Mouse (Mus musculus) hindbrain, embryonic 14.5 days (tissue): ENCODE measurements at regions not wholly inside any gene's neighbourhood (a gene's known extent, or its start where the extent isn't known, plus 50 kb on each side); places are given as distances from the start of the nearest gene placed in this dataset.

Experiments used
- ATAC-seq: fragments of 200-750 bp; cut with Nextera tagmentation; 2 replicates; pipeline ENCODE4 v1.8.0; 2017; ENCODE audit warnings: moderate number of reproducible peaks, mild to moderate bottlenecking, moderate TSS enrichment, moderate library complexity; ENCODE audit not compliant: low FRiP score
- DNase-seq: peaks from one replicate; pipeline ENCODE4 v3.0.0-alpha.2; 2015; ENCODE audit warnings: low spot score
- H3K27ac ChIP-seq: fragments of 300-500 bp; sonication (generic); 2 replicates; pipeline ENCODE4 v1.5.1; 2014; ENCODE audit warnings: mild to moderate bottlenecking, moderate library complexity
- H3K27me3 ChIP-seq: fragments of 300-500 bp; sonication (generic); 2 replicates; pipeline ENCODE4 v1.6.1; 2014; ENCODE audit warnings: mild to moderate bottlenecking, low read length, mixed read lengths; ENCODE audit not compliant: control insufficient read depth, insufficient read depth
- H3K36me3 ChIP-seq: fragments of 300-500 bp; sonication (generic); replicated peaks from 2 replicates; pipeline ENCODE4 v1.6.1; 2014; ENCODE audit not compliant: control insufficient read depth, insufficient read depth
- H3K4me1 ChIP-seq: fragments of 300-500 bp; sonication (generic); replicated peaks from 2 replicates; pipeline ENCODE4 v1.6.1; 2014; ENCODE audit warnings: antibody characterized with exemption, low read length, mixed read lengths; ENCODE audit not compliant: control insufficient read depth, insufficient read depth
- H3K4me2 ChIP-seq: fragments of 300-500 bp; sonication (generic); replicated peaks from 2 replicates; pipeline ENCODE4 v1.6.1; 2014; ENCODE audit warnings: mild to moderate bottlenecking, moderate library complexity
- H3K4me3 ChIP-seq: fragments of 300-500 bp; sonication (generic); replicated peaks from 2 replicates; pipeline ENCODE4 v1.5.1; 2014; ENCODE audit warnings: mild to moderate bottlenecking, low read length
- H3K9ac ChIP-seq: fragments of 300-500 bp; sonication (generic); 2 replicates; pipeline ENCODE4 v1.6.1; 2014
- H3K9me3 ChIP-seq: fragments of 300-500 bp; sonication (generic); 2 replicates; pipeline ENCODE4 v1.6.1; 2016; ENCODE audit warnings: low read length; ENCODE audit not compliant: control insufficient read depth
- WGBS: fragments of 180-500 bp; shearing (Covaris S2); extraction: QIAGEN DNeasy Blood & Tissue Kit; methylation state at CpG from one replicate; pipeline ENCODE4 v1.1.7; 2014; 5-methylcytosine and 5-hydroxymethylcytosine counted together

DNA sequence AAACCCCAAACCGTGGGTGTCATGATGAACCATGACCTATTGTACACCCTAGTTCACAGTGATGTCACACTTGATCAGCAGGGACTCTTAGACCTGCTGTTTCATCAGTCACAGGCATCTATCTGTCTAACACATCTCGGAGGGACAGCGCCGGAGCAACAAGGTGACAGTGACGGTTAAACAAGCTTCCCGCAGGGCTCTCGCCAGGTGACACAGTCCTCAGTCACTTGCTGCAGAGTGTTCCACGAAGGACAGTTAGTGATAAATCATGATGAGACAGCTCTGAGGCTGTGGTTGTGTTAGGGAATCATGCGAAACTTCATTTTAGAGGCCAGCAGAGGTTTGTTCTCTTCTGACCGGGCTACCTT, 82.4 kb upstream of the Tsc22d1 start:
- H3K4me2 ChIP-seq: no peak overlapping the region
- H3K4me1 ChIP-seq: peaks cover 10% of the 10 kb centered on the region
- 44% methylated on average over 10 of the region's 10 CpGs for WGBS
- DNase-seq (no peak), ATAC-seq (no peak)
- no peak overlapping the region for H3K27ac ChIP-seq
- no peak overlapping the region for H3K4me3 ChIP-seq
- H3K27me3 ChIP-seq: no peaks in the 10 kb centered on the region
- no peaks in the 10 kb centered on the region for H3K9me3 ChIP-seq
- H3K9ac ChIP-seq: no peak overlapping the region
- no peaks in the 10 kb centered on the region for H3K36me3 ChIP-seq

DNA sequence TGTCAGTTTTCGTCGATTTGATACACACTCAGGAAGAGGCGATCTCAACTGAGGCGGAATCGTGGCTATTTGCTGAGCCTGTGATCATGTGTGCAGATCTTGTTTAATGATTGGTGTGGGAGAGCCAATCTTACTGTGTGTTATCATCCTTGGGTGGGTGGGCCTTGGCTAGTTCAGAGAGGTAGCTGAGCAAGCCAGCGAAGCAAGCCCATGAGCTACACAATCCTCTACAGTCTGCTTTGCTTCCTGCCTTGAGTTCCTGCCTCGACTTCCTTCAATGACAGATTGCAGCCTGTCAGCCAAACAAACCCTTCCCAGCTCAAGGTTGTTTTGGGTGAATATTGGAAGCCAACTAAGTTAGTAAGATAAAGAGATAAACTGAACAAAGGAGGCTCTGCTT, 74.0 kb upstream of the Tsc22d1 start:
- no peaks in the 10 kb centered on the region for H3K4me1 ChIP-seq
- H3K27ac ChIP-seq: no peak overlapping the region
- 93% methylated on average over 7 of the region's 7 CpGs for WGBS
- no peaks in the 10 kb centered on the region for H3K36me3 ChIP-seq
- DNase-seq (no peak), ATAC-seq (no peak)
- H3K9me3 ChIP-seq: no peaks in the 10 kb centered on the region
- H3K9ac ChIP-seq: no peak overlapping the region
- no peaks in the 10 kb centered on the region for H3K27me3 ChIP-seq
- no peak overlapping the region for H3K4me3 ChIP-seq
- no peak overlapping the region for H3K4me2 ChIP-seq

DNA sequence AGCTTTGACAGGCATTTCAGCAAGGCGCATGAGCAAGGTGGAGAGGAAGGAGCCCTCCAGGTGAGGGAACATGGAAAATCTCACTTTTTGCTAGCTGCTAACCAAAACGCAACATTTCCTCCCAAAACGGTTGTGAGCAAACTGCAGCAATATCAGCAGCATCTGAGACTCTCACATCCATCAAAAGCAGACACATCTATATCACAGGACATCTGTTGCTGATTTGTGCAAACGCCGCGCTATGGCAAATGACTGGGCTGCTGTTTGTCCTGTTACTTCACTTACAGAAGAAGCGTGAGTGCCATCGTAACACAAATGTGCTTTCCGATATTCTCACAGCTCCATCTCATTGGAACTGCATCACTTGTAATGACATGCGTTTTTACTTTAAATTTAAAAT, 73.5 kb upstream of the Tsc22d1 start:
- DNase-seq: no peak
- H3K9me3 ChIP-seq: no peaks in the 10 kb centered on the region
- H3K27ac ChIP-seq: no peak overlapping the region
- no peak overlapping the region for H3K9ac ChIP-seq
- H3K36me3 ChIP-seq: no peaks in the 10 kb centered on the region
- ATAC-seq: no peak
- H3K4me2 ChIP-seq: no peak overlapping the region
- H3K4me3 ChIP-seq: no peak overlapping the region
- 86% methylated on average over 10 of the region's 10 CpGs for WGBS
- H3K4me1 ChIP-seq: no peaks in the 10 kb centered on the region
- H3K27me3 ChIP-seq: no peaks in the 10 kb centered on the region

DNA sequence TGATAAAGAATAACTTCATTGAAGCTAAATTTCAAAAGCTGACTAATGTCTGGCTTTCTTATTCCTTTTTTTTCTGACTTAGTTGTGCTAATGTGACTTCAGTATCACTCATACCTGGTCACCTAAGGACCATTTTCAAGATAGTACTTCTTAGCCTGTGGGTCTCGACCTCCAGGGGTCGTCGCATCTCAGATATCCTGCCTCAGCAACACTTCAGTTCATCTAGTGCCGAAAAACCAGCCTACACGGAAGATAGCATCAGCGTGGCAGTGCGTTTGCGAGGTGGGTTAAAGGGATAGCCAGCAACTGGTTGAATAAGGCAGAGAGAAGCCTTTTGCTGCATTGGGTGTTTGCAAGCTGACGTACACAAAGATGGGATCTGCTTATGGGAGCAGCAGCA, 62.9 kb upstream of the Tsc22d1 start:
- Histone ChIP-seq H3K36me3 (no peaks in the 10 kb centered on the region), H3K27ac (no peak overlapping the region), H3K27me3 (no peaks in the 10 kb centered on the region), H3K9ac (no peak overlapping the region), H3K4me1 (no peaks in the 10 kb centered on the region), H3K9me3 (no peaks in the 10 kb centered on the region), H3K4me2 (no peak overlapping the region), H3K4me3 (no peak overlapping the region)
- ATAC-seq (no peak), DNase-seq (no peak)
- 66% methylated on average over 9 of the region's 9 CpGs for WGBS

DNA sequence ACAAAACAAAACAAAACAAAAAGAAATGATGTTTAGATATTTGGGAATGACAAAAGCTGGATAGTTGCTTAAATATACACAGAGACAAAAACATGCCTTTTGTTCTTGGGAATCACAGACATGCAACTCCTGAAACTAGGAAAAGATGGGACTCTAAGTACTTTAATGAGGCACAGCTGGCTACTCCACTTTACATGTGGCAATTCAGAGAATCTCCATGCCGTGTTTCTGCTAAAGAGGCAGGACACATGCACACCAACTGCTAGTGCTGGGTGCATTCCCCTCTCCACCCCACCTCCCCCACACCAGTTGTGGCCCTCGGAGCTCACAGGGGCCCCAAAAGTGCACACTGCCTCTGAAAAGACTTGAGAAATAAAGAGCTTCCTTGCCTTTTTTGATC, 58.6 kb upstream of the Tsc22d1 start:
- DNase-seq (no peak), ATAC-seq (no peak)
- no peak overlapping the region for H3K9ac ChIP-seq
- H3K36me3 ChIP-seq: no peaks in the 10 kb centered on the region
- H3K9me3 ChIP-seq: peaks cover 9% of the 10 kb centered on the region; the same call in 1 of the 2 replicates
- H3K4me1 ChIP-seq: no peaks in the 10 kb centered on the region
- 79% methylated on average over 2 of the region's 2 CpGs for WGBS
- no peak overlapping the region for H3K27ac ChIP-seq
- H3K4me2 ChIP-seq: no peak overlapping the region
- no peak overlapping the region for H3K4me3 ChIP-seq
- H3K27me3 ChIP-seq: no peaks in the 10 kb centered on the region

DNA sequence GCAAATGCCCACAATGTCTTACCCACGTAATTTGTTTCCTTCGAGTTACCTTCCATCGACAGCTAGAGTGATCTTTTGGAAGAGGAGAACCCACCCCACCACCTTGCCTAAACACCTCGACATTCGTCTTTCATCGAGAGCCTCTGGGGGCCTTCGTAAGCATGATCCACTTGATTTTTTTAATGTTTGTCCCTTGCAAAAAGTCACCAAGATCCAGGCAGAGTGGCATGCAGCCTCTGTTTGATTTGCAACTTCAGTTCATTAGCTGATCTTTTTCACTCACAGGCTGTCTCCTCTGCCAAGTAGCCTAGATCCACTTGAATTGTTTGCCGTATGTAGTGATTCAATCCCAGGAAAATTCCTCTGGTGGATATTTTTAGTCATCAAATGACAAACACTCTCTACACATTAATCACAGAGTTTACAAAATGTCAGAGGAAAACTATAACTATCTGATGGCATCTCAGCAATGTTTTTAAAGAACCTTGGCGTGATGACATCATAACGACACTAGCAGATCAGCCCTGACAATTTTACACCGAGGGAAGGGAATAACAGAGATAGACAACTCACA, 54.8 kb upstream of the Tsc22d1 start:
- Histone ChIP-seq H3K36me3 (no peaks in the 10 kb centered on the region), H3K4me3 (no peak overlapping the region), H3K9me3 (peaks cover 9% of the 10 kb centered on the region; the same call in 1 of the 2 replicates), H3K27ac (no peak overlapping the region), H3K27me3 (no peaks in the 10 kb centered on the region), H3K4me1 (no peaks in the 10 kb centered on the region), H3K9ac (no peak overlapping the region), H3K4me2 (no peak overlapping the region)
- no peak for DNase-seq
- ATAC-seq: no peak
- WGBS: 89% methylated on average over 11 of the region's 11 CpGs

DNA sequence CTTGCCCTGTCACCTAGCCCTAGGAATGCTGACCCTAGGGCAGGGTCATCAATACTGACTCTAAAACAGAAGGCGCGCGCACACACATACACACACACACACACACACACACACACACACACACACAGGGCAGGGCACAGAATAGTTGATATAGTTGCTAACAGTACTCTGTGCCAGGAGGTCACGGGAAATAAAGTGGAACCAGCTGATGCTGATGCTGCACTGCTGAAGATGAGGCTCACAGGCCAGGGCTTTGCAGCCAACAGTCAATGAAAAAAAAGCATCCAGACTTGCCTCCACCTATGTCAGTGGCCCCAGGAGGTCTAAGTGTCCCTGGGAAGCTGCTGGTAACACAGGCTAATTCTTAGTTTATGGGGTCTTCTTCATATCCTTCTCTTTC, 50.7 kb upstream of the Tsc22d1 start:
- Histone ChIP-seq H3K9me3 (peaks cover 5% of the 10 kb centered on the region; the same call in 1 of the 2 replicates), H3K36me3 (no peaks in the 10 kb centered on the region), H3K4me3 (no peak overlapping the region), H3K27ac (no peak overlapping the region), H3K4me1 (no peaks in the 10 kb centered on the region), H3K27me3 (no peaks in the 10 kb centered on the region), H3K4me2 (no peak overlapping the region), H3K9ac (no peak overlapping the region)
- no peak for ATAC-seq
- DNase-seq: no peak
- 92% methylated on average over 4 of the region's 4 CpGs for WGBS
